Mouse (Mus musculus) forebrain, embryonic 12.5 days (tissue): ENCODE measurements at regions not wholly inside any gene's neighbourhood (a gene's known extent, or its start where the extent isn't known, plus 50 kb on each side); places are given as distances from the start of the nearest gene placed in this dataset.

Experiments used
- ATAC-seq: fragments of 200-750 bp; cut with Nextera tagmentation; 2 replicates; pipeline ENCODE4 v1.8.0; 2017; ENCODE audit warnings: moderate TSS enrichment; ENCODE audit not compliant: low FRiP score
- H3K27ac ChIP-seq: fragments of 300-500 bp; sonication (generic); 2 replicates; pipeline ENCODE4 v1.5.1; 2016; ENCODE audit warnings: mild to moderate bottlenecking
- H3K27me3 ChIP-seq: fragments of 300-500 bp; sonication (generic); 2 replicates; pipeline ENCODE4 v1.6.1; 2016; ENCODE audit warnings: mild to moderate bottlenecking
- H3K36me3 ChIP-seq: fragments of 300-500 bp; sonication (generic); replicated peaks from 2 replicates; pipeline ENCODE4 v1.6.1; 2016; ENCODE audit warnings: mild to moderate bottlenecking
- H3K4me1 ChIP-seq: fragments of 300-500 bp; sonication (generic); 2 replicates; pipeline ENCODE4 v1.6.1; 2016
- H3K4me2 ChIP-seq: fragments of 300-500 bp; sonication (generic); 2 replicates; pipeline ENCODE4 v1.6.1; 2016; ENCODE audit warnings: mild to moderate bottlenecking, moderate library complexity
- H3K4me3 ChIP-seq: fragments of 300-500 bp; sonication (generic); replicated peaks from 2 replicates; pipeline ENCODE4 v1.5.1; 2016; ENCODE audit warnings: mild to moderate bottlenecking
- H3K9ac ChIP-seq: fragments of 300-500 bp; sonication (generic); 2 replicates; pipeline ENCODE4 v1.6.1; 2016; ENCODE audit warnings: mild to moderate bottlenecking
- H3K9me3 ChIP-seq: fragments of 300-500 bp; sonication (generic); 2 replicates; pipeline ENCODE4 v1.6.1; 2016
- WGBS: fragments of 180-500 bp; shearing (Covaris S2); methylation state at CpG from one replicate; pipeline ENCODE4 v1.1.7; 2016; 5-methylcytosine and 5-hydroxymethylcytosine counted together

- ATAC-seq = no peak
- Histone ChIP-seq H3K27ac (no peak overlapping the region), H3K9me3 (no peaks in the 10 kb centered on the region), H3K4me3 (no peak overlapping the region), H3K9ac (no peak overlapping the region), H3K27me3 (peaks cover 12% of the 10 kb centered on the region), H3K4me2 (no peak overlapping the region), H3K36me3 (no peaks in the 10 kb centered on the region), H3K4me1 (no peaks in the 10 kb centered on the region)
- 47% methylated on average over 7 of the region's 7 CpGs for WGBS
These were observed 454.0 kb upstream of the Zdhhc25 start for GRCm38 (mm10) chr15:88146118-88146517.

- H3K4me1 ChIP-seq = no peaks in the 10 kb centered on the region
- WGBS = 84% methylated on average over 6 of the region's 6 CpGs
- no peak for ATAC-seq
These were observed 448.9 kb upstream of the Zdhhc25 start for GRCm38 (mm10) chr15:88151199-88151598.

GRCm38 (mm10) chr15:88159618-88160170, 440.4 kb upstream of the Zdhhc25 start:
- Histone ChIP-seq H3K9me3 (no peaks in the 10 kb centered on the region), H3K27ac (no peak overlapping the region), H3K4me1 (no peaks in the 10 kb centered on the region), H3K27me3 (no peaks in the 10 kb centered on the region), H3K4me2 (no peak overlapping the region), H3K9ac (no peak overlapping the region), H3K4me3 (no peak overlapping the region), H3K36me3 (no peaks in the 10 kb centered on the region)
- no peak for ATAC-seq
- 81% methylated on average over 2 of the region's 2 CpGs for WGBS

More at GRCm38 (mm10) chr15:88151199-88151598, 448.9 kb upstream of the Zdhhc25 start:
- no peak overlapping the region for H3K4me2 ChIP-seq
- H3K9me3 ChIP-seq = no peaks in the 10 kb centered on the region
- no peak overlapping the region for H3K27ac ChIP-seq
- H3K27me3 ChIP-seq = peaks cover 5% of the 10 kb centered on the region
- H3K4me3 ChIP-seq = no peak overlapping the region
- no peaks in the 10 kb centered on the region for H3K36me3 ChIP-seq
- H3K9ac ChIP-seq = no peak overlapping the region

- 92% methylated on average over 4 of the region's 4 CpGs for WGBS
- Histone ChIP-seq H3K9ac (no peak overlapping the region), H3K4me1 (no peaks in the 10 kb centered on the region), H3K27ac (no peak overlapping the region), H3K27me3 (no peaks in the 10 kb centered on the region), H3K9me3 (no peaks in the 10 kb centered on the region), H3K36me3 (no peaks in the 10 kb centered on the region), H3K4me2 (no peak overlapping the region), H3K4me3 (no peak overlapping the region)
- ATAC-seq = no peak
These were observed 439.8 kb upstream of the Zdhhc25 start for GRCm38 (mm10) chr15:88160291-88160690.

GRCm38 (mm10) chr15:88163438-88163837, 436.7 kb upstream of the Zdhhc25 start:
- Histone ChIP-seq H3K36me3 (no peaks in the 10 kb centered on the region), H3K27me3 (no peaks in the 10 kb centered on the region), H3K9me3 (no peaks in the 10 kb centered on the region), H3K4me1 (no peaks in the 10 kb centered on the region), H3K27ac (no peak overlapping the region), H3K9ac (no peak overlapping the region), H3K4me2 (no peak overlapping the region), H3K4me3 (no peak overlapping the region)
- no peak for ATAC-seq
- WGBS = 63% methylated on average over 3 of the region's 3 CpGs

GRCm38 (mm10) chr15:88174326-88174725, 425.8 kb upstream of the Zdhhc25 start:
- no peak for ATAC-seq
- H3K9me3 ChIP-seq = no peaks in the 10 kb centered on the region

GRCm38 (mm10) chr15:88175991-88176390, 424.1 kb upstream of the Zdhhc25 start:
- no peaks in the 10 kb centered on the region for H3K36me3 ChIP-seq
- H3K4me3 ChIP-seq = no peak overlapping the region
- no peak overlapping the region for H3K9ac ChIP-seq
- H3K9me3 ChIP-seq = no peaks in the 10 kb centered on the region
- no peaks in the 10 kb centered on the region for H3K27me3 ChIP-seq
- H3K27ac ChIP-seq = no peak overlapping the region
- 72% methylated on average over 3 of the region's 3 CpGs for WGBS
- H3K4me2 ChIP-seq = no peak overlapping the region
- no peaks in the 10 kb centered on the region for H3K4me1 ChIP-seq
- no peak for ATAC-seq

More at GRCm38 (mm10) chr15:88174326-88174725, 425.8 kb upstream of the Zdhhc25 start:
- Histone ChIP-seq H3K4me2 (no peak overlapping the region), H3K4me1 (no peaks in the 10 kb centered on the region), H3K27me3 (no peaks in the 10 kb centered on the region), H3K9ac (no peak overlapping the region), H3K27ac (no peak overlapping the region), H3K36me3 (no peaks in the 10 kb centered on the region), H3K4me3 (no peak overlapping the region)
- 47% methylated on average over 3 of the region's 3 CpGs for WGBS

GRCm38 (mm10) chr15:88196539-88196938, 403.6 kb upstream of the Zdhhc25 start:
- Histone ChIP-seq H3K9me3 (no peaks in the 10 kb centered on the region), H3K4me2 (no peak overlapping the region), H3K9ac (no peak overlapping the region), H3K4me1 (no peaks in the 10 kb centered on the region), H3K27ac (no peak overlapping the region), H3K36me3 (no peaks in the 10 kb centered on the region), H3K27me3 (no peaks in the 10 kb centered on the region), H3K4me3 (no peak overlapping the region)
- 95% methylated on average over 2 of the region's 2 CpGs for WGBS
- ATAC-seq = no peak

GRCm38 (mm10) chr15:88202736-88203135, 397.4 kb upstream of the Zdhhc25 start:
- H3K9ac ChIP-seq = no peak overlapping the region
- H3K4me3 ChIP-seq = no peak overlapping the region
- H3K4me2 ChIP-seq = no peak overlapping the region
- H3K27me3 ChIP-seq = no peaks in the 10 kb centered on the region
- H3K27ac ChIP-seq = no peak overlapping the region
- no peak for ATAC-seq
- peaks cover 18% of the 10 kb centered on the region for H3K4me1 ChIP-seq
- no peaks in the 10 kb centered on the region for H3K36me3 ChIP-seq
- no peaks in the 10 kb centered on the region for H3K9me3 ChIP-seq
- WGBS = 41% methylated on average over 3 of the region's 3 CpGs

GRCm38 (mm10) chr15:88213356-88213755, 386.7 kb upstream of the Zdhhc25 start:
- 48% methylated on average over 3 of the region's 3 CpGs for WGBS
- no peak overlapping the region for H3K9ac ChIP-seq

GRCm38 (mm10) chr15:88214286-88214685, 385.8 kb upstream of the Zdhhc25 start:
- Histone ChIP-seq H3K9ac (no peak overlapping the region), H3K4me3 (no peak overlapping the region), H3K4me1 (no peaks in the 10 kb centered on the region), H3K9me3 (no peaks in the 10 kb centered on the region), H3K36me3 (no peaks in the 10 kb centered on the region), H3K27me3 (no peaks in the 10 kb centered on the region), H3K4me2 (no peak overlapping the region), H3K27ac (no peak overlapping the region)
- 53% methylated on average over 4 of the region's 4 CpGs for WGBS
- ATAC-seq = peak; percentile 20; the same call in 1 of the 2 replicates

More at GRCm38 (mm10) chr15:88213356-88213755, 386.7 kb upstream of the Zdhhc25 start:
- Histone ChIP-seq H3K27me3 (no peaks in the 10 kb centered on the region), H3K27ac (no peak overlapping the region), H3K9me3 (no peaks in the 10 kb centered on the region), H3K4me3 (no peak overlapping the region), H3K4me2 (no peak overlapping the region), H3K4me1 (no peaks in the 10 kb centered on the region), H3K36me3 (no peaks in the 10 kb centered on the region)
- ATAC-seq = no peak

- H3K27ac ChIP-seq = no peak overlapping the region
These were observed 370.6 kb upstream of the Zdhhc25 start for GRCm38 (mm10) chr15:88229456-88229855.

GRCm38 (mm10) chr15:88244606-88245005, 355.5 kb upstream of the Zdhhc25 start:
- 90% methylated on average over 13 of the region's 13 CpGs for WGBS
- peaks cover 13% of the 10 kb centered on the region for H3K4me1 ChIP-seq
- H3K9ac ChIP-seq = no peak overlapping the region
- H3K4me3 ChIP-seq = no peak overlapping the region
- H3K4me2 ChIP-seq = no peak overlapping the region
- H3K27me3 ChIP-seq = peaks cover 15% of the 10 kb centered on the region
- ATAC-seq = no peak
- no peak overlapping the region for H3K27ac ChIP-seq
- H3K36me3 ChIP-seq = no peaks in the 10 kb centered on the region
- H3K9me3 ChIP-seq = no peaks in the 10 kb centered on the region

More at GRCm38 (mm10) chr15:88229456-88229855, 370.6 kb upstream of the Zdhhc25 start:
- Histone ChIP-seq H3K4me1 (no peaks in the 10 kb centered on the region), H3K4me3 (no peak overlapping the region), H3K36me3 (no peaks in the 10 kb centered on the region), H3K9ac (no peak overlapping the region), H3K9me3 (no peaks in the 10 kb centered on the region), H3K4me2 (no peak overlapping the region), H3K27me3 (no peaks in the 10 kb centered on the region)
- WGBS = 58% methylated on average over 4 of the region's 4 CpGs
- ATAC-seq = no peak
